Mouse (Mus musculus) E14TG2a.4 (cell line): ENCODE results near the gene Lgals4.

Experiments
- H3K27me3 ChIP-seq: 2 replicates; pipeline ENCODE4 v1.6.1; 2014; ENCODE audit warnings: low read length, control low read depth; ENCODE audit not compliant: insufficient read depth
- H3K36me3 ChIP-seq: 2 replicates; pipeline ENCODE4 v1.6.1; 2014; ENCODE audit warnings: low read length, control low read depth; ENCODE audit not compliant: insufficient read depth
- H3K4me1 ChIP-seq: replicated peaks from 2 replicates; pipeline ENCODE4 v1.6.1; 2014; ENCODE audit warnings: low read depth, low read length, control low read depth
- H3K4me3 ChIP-seq: replicated peaks from 2 replicates; pipeline ENCODE4 v1.5.1; 2014; ENCODE audit warnings: mild to moderate bottlenecking, low read length
- H3K9me3 ChIP-seq: 2 replicates; pipeline ENCODE4 v1.6.1; 2014; ENCODE audit warnings: low read length, control low read depth
- CTCF ChIP-seq: conservative IDR thresholded peaks from 2 replicates; pipeline ENCODE4 v1.5.1; 2014; ENCODE audit warnings: low read length
- NANOG ChIP-seq: IDR thresholded peaks from 2 replicates; pipeline ENCODE4 v1.6.1; 2014; ENCODE audit warnings: borderline replicate concordance, low read length, mixed read lengths
- POU5F1 ChIP-seq: IDR thresholded peaks from 2 replicates; pipeline ENCODE4 v1.6.1; 2014; ENCODE audit warnings: low read length, borderline replicate concordance

The Lgals4 gene

DNA sequence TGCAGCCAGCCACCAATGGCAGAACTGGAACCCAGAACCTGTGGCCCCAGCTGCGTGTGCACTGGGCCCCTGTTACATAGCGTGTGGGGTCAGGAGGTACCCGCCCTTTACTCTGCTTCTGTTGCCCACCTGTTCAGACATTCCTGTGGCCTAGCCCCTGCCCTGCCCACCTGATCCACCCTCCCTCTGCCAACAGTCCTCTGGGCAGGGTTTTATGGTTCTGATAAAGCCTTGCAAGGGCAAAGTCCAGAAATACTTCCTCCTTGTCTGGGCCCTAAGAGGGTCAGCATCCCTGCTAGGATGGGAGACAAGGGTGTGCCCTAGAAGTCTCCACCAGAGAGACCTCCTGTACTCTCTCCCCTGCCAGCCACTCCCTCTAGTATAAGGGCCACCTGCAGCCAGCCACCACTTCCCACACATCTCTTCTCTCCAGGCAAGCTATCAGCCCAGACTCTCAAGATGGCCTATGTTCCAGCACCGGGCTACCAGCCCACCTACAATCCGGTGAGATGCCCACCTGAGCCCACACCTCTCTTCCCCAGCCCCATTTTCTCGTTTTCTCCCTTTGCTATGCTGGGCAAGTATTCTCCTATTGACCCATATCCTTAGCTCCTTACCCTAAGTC is at the start of gene Lgals4:
Gene Lgals4 (plus strand): TSS at position 132 of the 625 bp plus-strand sequence.
- Histone ChIP-seq H3K36me3 (peaks cover 30% of the 10 kb centered on the region), H3K9me3 (peaks cover 5% of the 10 kb centered on the region), H3K27me3 (0 out of 2 replicates have a peak, but pooled peaks cover 5% of the 10 kb centered on the region), H3K4me3 (no peak within 1 kb of the TSS), H3K4me1 (peaks cover 41% of the 10 kb centered on the region)
- TF ChIP-seq CTCF = no peak
- no peak for TF ChIP-seq POU5F1
- no peak for TF ChIP-seq NANOG

DNA sequence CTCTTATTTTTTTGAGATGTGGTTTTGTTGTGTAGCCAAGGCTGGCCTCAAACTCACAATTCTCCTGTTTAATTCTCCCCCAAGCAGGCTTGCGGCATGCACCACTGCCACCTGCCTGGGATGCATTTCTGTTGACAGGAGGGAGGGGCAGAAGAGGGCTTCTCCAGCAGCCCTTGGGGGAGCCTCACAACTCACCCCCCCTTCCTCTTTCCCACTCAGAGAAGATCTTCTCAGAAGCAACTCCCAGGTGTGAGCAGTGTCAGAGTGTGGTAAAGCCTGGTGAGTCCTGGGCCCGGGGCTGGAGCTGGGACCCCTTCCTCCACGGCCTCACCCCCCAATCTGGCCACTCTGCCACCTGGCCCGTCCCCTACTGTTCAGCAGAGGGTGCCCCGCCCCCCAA is 48.5 kb upstream of the Lgals4 start:
- Histone ChIP-seq H3K4me1 (peaks cover 58% of the 10 kb centered on the region), H3K4me3 (no peak overlapping the region), H3K27me3 (no peaks in the 10 kb centered on the region), H3K36me3 (no peaks in the 10 kb centered on the region; the same call in 1 of the 2 replicates), H3K9me3 (no peaks in the 10 kb centered on the region)
- TF ChIP-seq NANOG (no peak), POU5F1 (no peak), CTCF (no peak)

DNA sequence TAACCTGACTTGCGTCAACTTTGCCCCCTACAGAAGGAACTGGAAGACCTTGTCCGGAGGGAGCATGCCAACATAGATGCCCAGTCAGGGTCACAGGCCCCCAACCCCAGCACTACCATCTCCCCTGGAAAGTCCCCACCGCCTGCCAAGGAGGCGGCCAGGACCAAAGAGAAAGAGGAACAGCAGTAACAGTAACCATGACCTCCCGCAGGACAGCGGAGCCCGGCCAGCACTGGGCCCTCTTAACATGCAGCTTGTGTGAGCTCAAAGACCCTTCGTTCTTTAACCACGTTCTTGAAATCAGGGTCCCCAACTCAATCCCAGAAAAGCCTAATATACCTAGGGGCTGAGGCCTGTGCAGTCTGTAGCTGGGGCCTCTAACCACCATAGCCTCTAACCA is 45.8 kb upstream of the Lgals4 start:
- TF ChIP-seq POU5F1 (no peak), NANOG (no peak), CTCF (no peak)
- Histone ChIP-seq H3K9me3 (no peaks in the 10 kb centered on the region), H3K4me3 (no peak overlapping the region), H3K27me3 (no peaks in the 10 kb centered on the region), H3K36me3 (no peaks in the 10 kb centered on the region; the same call in 1 of the 2 replicates), H3K4me1 (peaks cover 64% of the 10 kb centered on the region)

DNA sequence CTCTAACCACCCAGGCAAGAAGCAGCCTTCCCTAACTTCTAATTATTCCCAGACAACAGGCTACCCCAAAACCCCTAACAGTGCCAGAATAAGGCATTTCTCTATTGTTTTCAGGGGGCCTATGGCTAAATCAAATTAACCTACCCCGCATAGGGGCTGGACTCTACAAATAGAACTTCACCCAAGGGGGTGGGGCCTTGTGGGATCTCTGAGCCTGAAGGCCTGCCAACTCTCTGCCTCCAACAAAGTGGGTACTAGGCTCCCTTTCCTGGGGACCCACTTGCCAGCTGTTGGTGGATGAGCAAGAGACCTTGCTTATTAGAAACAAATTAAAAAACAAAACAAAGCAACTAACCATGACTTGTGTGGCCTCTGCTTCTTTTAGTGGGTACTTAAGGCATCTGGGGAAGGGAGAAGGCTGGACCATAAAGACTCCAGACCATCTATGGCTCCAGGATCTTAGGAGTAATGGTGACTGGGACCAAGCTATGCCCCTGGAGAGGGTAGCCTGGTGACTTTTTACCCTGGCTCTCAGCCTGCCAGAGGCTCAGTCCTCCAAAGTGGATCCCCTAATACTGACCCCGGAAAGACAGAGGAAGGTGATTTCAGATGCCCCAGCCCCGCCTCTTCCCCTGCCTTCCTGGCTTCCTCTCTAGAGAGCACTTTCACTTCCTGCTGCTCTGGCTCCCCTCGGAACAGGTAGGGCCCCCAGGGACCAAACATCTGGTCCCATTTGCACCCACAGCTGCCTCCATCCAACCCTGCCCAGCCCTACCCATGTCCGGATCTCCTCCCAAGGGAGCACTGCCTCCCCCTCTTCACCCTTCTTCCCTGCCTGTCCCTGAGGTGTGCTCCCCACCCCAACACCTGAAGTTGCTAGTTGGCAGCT is 45.1 kb upstream of the Lgals4 start, which contains the start of gene Rinl:
Gene Rinl (plus strand): TSS at position 663 of the 889 bp plus-strand sequence.
- Histone ChIP-seq H3K36me3 (no peaks in the 10 kb centered on the region; the same call in 1 of the 2 replicates), H3K9me3 (no peaks in the 10 kb centered on the region), H3K4me1 (peaks cover 60% of the 10 kb centered on the region), H3K27me3 (no peaks in the 10 kb centered on the region), H3K4me3 (peak within 1 kb of the TSS; percentile 68)
- TF ChIP-seq CTCF (no peak), POU5F1 (no peak), NANOG (no peak)

DNA sequence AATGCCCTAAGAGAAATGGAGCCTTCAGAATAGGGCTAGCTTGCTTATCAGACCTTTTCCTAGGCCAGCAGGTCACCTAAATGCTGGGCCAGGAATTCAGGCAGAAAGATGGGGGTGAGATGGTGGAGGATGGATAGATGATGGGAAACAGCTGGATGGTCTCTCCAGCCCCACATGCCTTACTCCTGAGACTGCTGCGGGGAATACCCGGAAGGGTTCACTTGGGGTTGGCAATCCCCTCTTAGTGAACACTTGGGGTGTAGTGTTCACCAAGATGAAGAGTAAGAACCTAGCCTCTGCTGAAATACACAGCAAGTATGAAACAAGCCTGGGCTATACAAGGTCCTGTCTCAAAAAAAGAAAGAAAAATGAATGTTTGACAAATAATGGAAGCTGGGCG is 44.4 kb upstream of the Lgals4 start:
- H3K27me3 ChIP-seq = no peaks in the 10 kb centered on the region
- H3K4me3 ChIP-seq = peak overlapping the region; percentile 68
- no peaks in the 10 kb centered on the region for H3K9me3 ChIP-seq
- TF ChIP-seq POU5F1 = no peak
- no peak for TF ChIP-seq NANOG
- TF ChIP-seq CTCF = no peak
- peaks cover 60% of the 10 kb centered on the region for H3K4me1 ChIP-seq
- H3K36me3 ChIP-seq = no peaks in the 10 kb centered on the region; the same call in 1 of the 2 replicates

DNA sequence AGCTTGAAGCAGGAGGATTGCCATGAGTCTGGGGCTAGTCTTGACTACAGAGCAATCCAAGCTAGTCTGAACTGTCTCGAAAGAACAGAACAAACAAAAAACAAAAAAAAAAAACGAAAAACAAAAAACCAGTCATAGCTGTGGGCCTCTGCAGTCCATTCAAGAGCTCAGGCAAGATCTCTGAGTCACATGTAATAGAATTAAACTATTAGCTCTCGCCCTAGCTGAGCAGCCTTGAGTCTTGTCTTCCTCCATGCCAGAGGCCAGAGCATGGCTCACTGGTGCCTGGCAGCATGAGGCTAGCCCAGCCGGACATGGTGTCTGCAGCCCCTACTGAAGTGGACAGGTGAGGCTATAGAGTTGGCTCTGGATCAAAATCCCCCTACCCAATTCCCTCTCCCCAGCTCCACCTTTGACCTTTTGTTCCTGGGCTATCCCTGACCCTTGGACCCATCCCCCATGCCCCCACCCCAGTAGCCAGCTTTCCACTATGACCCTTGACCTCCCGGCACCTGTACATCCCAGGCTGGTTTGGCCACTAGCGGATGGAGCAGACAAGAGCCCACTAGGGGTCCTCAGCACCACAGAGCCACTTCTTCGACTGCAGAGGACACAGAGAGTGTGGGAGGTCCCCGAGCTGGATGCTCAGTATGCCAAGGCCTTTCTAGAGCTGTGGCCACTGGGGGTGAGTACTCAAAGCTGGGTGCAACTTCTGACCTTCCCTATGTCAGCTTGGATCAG is 43.4 kb upstream of the Lgals4 start:
- no peak for TF ChIP-seq POU5F1
- no peak for TF ChIP-seq NANOG
- no peak; the same call in 1 of the 2 replicates for TF ChIP-seq CTCF
- no peaks in the 10 kb centered on the region for H3K27me3 ChIP-seq
- H3K9me3 ChIP-seq = no peaks in the 10 kb centered on the region
- H3K4me3 ChIP-seq = peak overlapping the region; percentile 68
- peaks cover 62% of the 10 kb centered on the region for H3K4me1 ChIP-seq
- H3K36me3 ChIP-seq = no peaks in the 10 kb centered on the region; the same call in 1 of the 2 replicates

DNA sequence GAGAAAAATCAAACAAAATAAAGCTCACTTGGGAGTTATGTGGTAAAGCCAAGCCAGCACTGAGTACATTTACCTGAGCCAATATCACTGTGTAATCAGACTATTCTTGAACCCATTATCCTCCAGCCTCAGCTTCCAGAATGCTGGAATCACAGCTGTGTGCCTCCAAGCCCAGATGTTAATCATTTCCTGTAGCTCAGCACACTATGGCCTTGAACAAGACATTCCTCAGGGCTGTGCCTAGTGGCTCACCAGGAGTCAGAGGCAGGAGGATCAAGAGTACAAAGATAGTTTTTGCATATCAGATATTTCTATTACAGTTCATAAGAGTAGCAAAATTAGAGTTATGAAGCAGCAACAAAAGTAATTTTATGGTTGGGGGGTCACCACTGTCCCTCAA is 41.9 kb upstream of the Lgals4 start:
- no peaks in the 10 kb centered on the region for H3K27me3 ChIP-seq
- no peak for TF ChIP-seq CTCF
- no peak for TF ChIP-seq POU5F1
- no peak for TF ChIP-seq NANOG

More for the DNA sequence above, 41.9 kb upstream of the Lgals4 start:
- no peaks in the 10 kb centered on the region; the same call in 1 of the 2 replicates for H3K36me3 ChIP-seq
- peaks cover 69% of the 10 kb centered on the region for H3K4me1 ChIP-seq
- H3K9me3 ChIP-seq = no peaks in the 10 kb centered on the region
- H3K4me3 ChIP-seq = no peak overlapping the region
